Mouse (Mus musculus) myocyte (in vitro differentiated cells): Measurements from ENCODE around the gene Gm19684. TPM values are rescaled to one million over a fixed set of nuclear protein-coding genes. Genes with fewer than 3 reads are reported as not detected.
"Not testable (repeated sequence)": the region's sequence is repeated elsewhere in the genome, so short reads cannot be mapped to it uniquely, and the experiment has no call there.

ENCODE experiments used
- H3K27me3 ChIP-seq: one replicate; pipeline ENCODE4 v1.6.1; 2011; ENCODE audit not compliant: control insufficient read depth, insufficient read depth, insufficient read length
- H3K36me3 ChIP-seq: one replicate; pipeline ENCODE4 v1.6.1; 2011; ENCODE audit not compliant: control insufficient read depth, insufficient read depth
- H3K4me2 ChIP-seq: one replicate; pipeline ENCODE4 v1.6.1; 2011; ENCODE audit warnings: low read depth, control low read depth
- H3K4me3 ChIP-seq: one replicate; pipeline ENCODE4 v1.5.1; 2011; ENCODE audit warnings: mild to moderate bottlenecking, control low read depth, moderate library complexity
- H3K79me2 ChIP-seq: one replicate; pipeline ENCODE4 v1.6.1; 2011; ENCODE audit not compliant: control insufficient read depth, insufficient read depth
- H3ac ChIP-seq: one replicate; pipeline ENCODE4 v1.6.1; 2011; ENCODE audit not compliant: control insufficient read depth, insufficient read length
- CEBPB ChIP-seq: IDR thresholded peaks from 2 replicates; pipeline ENCODE4 v1.6.1; 2011; ENCODE audit warnings: mild to moderate bottlenecking, moderate library complexity; ENCODE audit not compliant: poor library complexity, insufficient read depth, severe bottlenecking
- E2F4 ChIP-seq: IDR thresholded peaks from one replicate; pipeline ENCODE4 v1.6.1; 2011; ENCODE audit warnings: mild to moderate bottlenecking, control low read depth, moderate library complexity; ENCODE audit not compliant: insufficient read depth
- MAX ChIP-seq: IDR thresholded peaks from one replicate; pipeline ENCODE4 v1.6.1; 2011; ENCODE audit warnings: low read depth, mild to moderate bottlenecking, control low read depth
- MYOD1 ChIP-seq, 3 experiments: IDR thresholded peaks; one replicate each; pipeline ENCODE4 v1.6.1; 2011; ENCODE audit warnings: control low read depth in 2 of 3, low read depth in 2 of 3, mild to moderate bottlenecking in 2 of 3, moderate library complexity in 1 of 3; ENCODE audit not compliant: insufficient read length in 2 of 3, control insufficient read depth in 1 of 3
- MYOG ChIP-seq, 3 experiments: IDR thresholded peaks; one replicate each; pipeline ENCODE4 v1.6.1; 2011; ENCODE audit warnings: control low read depth in 2 of 3, low read depth in 2 of 3, mild to moderate bottlenecking in 2 of 3; ENCODE audit not compliant: insufficient read length in 2 of 3, control insufficient read depth in 1 of 3, insufficient read depth in 1 of 3
- POLR2A ChIP-seq: IDR thresholded peaks from one replicate; pipeline ENCODE4 v1.6.1; 2011; ENCODE audit warnings: low read depth, mild to moderate bottlenecking, control low read depth, moderate library complexity; ENCODE audit not compliant: insufficient read length
- POLR2AphosphoS2 ChIP-seq: IDR thresholded peaks from one replicate; pipeline ENCODE4 v1.6.1; 2011; ENCODE audit warnings: low read depth, control low read depth; ENCODE audit not compliant: insufficient read length
- REST ChIP-seq: IDR thresholded peaks from one replicate; pipeline ENCODE4 v1.6.1; 2011; ENCODE audit warnings: mild to moderate bottlenecking, control low read depth, moderate library complexity; ENCODE audit not compliant: insufficient read depth, insufficient read length
- SRF ChIP-seq: IDR thresholded peaks from one replicate; pipeline ENCODE4 v1.6.1; 2011; ENCODE audit warnings: low read depth; ENCODE audit not compliant: control insufficient read depth, insufficient read length
- TCF12 ChIP-seq: IDR thresholded peaks from one replicate; pipeline ENCODE4 v1.6.1; 2011; ENCODE audit warnings: mild to moderate bottlenecking, control low read depth; ENCODE audit not compliant: poor library complexity, insufficient read depth, severe bottlenecking
- TCF3 ChIP-seq: IDR thresholded peaks from one replicate; pipeline ENCODE4 v1.6.1; 2011; ENCODE audit warnings: low read depth, control low read depth; ENCODE audit not compliant: insufficient read length
- USF1 ChIP-seq: IDR thresholded peaks from one replicate; pipeline ENCODE4 v1.6.1; 2011; ENCODE audit warnings: low read depth, mild to moderate bottlenecking, control low read depth, moderate library complexity
- polyA plus RNA-seq: library from polyadenylated mRNA; unstranded; fragments of >200 nt; fragmentation: generic; extraction: Trizol; gene quantifications from one replicate; pipeline ENCODE4 v1.2.1, GENCODE M21; 2012; ENCODE audit warnings: missing spikeins

Gene Gm19684
- polyA plus RNA-seq, 1 experiment, result not detected

- peaks cover 4% of the 10 kb centered on the region for H3K27me3 ChIP-seq
- H3ac ChIP-seq, result no peak overlapping the region
- H3K79me2 ChIP-seq, result no peaks in the 10 kb centered on the region
- no peak overlapping the region for H3K4me3 ChIP-seq
- H3K36me3 ChIP-seq, result no peaks in the 10 kb centered on the region
- H3K4me2 ChIP-seq, result no peak overlapping the region
- TF ChIP-seq MYOD1 (IDR thresholded peaks at IDR 0.05; ENCODE audit: control insufficient read depth in 1 of 3, insufficient read length in 2 of 3, low read depth in 2 of 3) (no peak), SRF (no peak), TCF12 (no peak), REST (no peak), E2F4 (no peak), MAX (no peak), POLR2A (no peak), USF1 (no peak), POLR2AphosphoS2 (no peak), CEBPB (no peak), TCF3 (no peak), MYOG (IDR thresholded peaks at IDR 0.05; ENCODE audit: control insufficient read depth in 1 of 3, insufficient read depth in 1 of 3, insufficient read length in 2 of 3, low read depth in 2 of 3) (no peak)
Measured at GRCm38 (mm10) chr17:36093936-36094335, 27.5 kb upstream of the Gm19684 start.

- not testable (repeated sequence) for H3K27me3 ChIP-seq, H3ac ChIP-seq, H3K4me2 ChIP-seq, H3K4me3 ChIP-seq, H3K79me2 ChIP-seq, H3K36me3 ChIP-seq
Measured at GRCm38 (mm10) chr17:36099603-36100002, 21.9 kb upstream of the Gm19684 start.

- H3K79me2 ChIP-seq, H3K4me3 ChIP-seq, H3K4me2 ChIP-seq, H3K36me3 ChIP-seq, H3K27me3 ChIP-seq, H3ac ChIP-seq: not testable (repeated sequence)
Measured at GRCm38 (mm10) chr17:36102091-36102490, 19.4 kb upstream of the Gm19684 start.

GRCm38 (mm10) chr17:36110129-36110528, 11.3 kb upstream of the Gm19684 start:
- not testable (repeated sequence) for H3K36me3 ChIP-seq, H3K4me2 ChIP-seq, H3ac ChIP-seq, H3K4me3 ChIP-seq, H3K79me2 ChIP-seq
- H3K27me3 ChIP-seq, result peaks cover 15% of the 10 kb centered on the region

GRCm38 (mm10) chr17:36110641-36111509, 10.6 kb upstream of the Gm19684 start:
- not testable (repeated sequence) for H3K4me3 ChIP-seq, H3K79me2 ChIP-seq, H3K36me3 ChIP-seq, H3ac ChIP-seq
- H3K27me3 ChIP-seq, result peaks cover 15% of the 10 kb centered on the region
- peak overlapping the region; percentile 8 for H3K4me2 ChIP-seq

GRCm38 (mm10) chr17:36111510-36111868, 10.0 kb upstream of the Gm19684 start:
- H3K4me3 ChIP-seq, H3ac ChIP-seq, H3K79me2 ChIP-seq, H3K36me3 ChIP-seq: not testable (repeated sequence)
- Histone ChIP-seq H3K27me3 (peaks cover 15% of the 10 kb centered on the region), H3K4me2 (peak overlapping the region; percentile 8)

- not testable (repeated sequence) for H3K4me3 ChIP-seq, H3ac ChIP-seq, H3K79me2 ChIP-seq, H3K36me3 ChIP-seq
- Histone ChIP-seq H3K4me2 (peak overlapping the region; percentile 5), H3K27me3 (peaks cover 15% of the 10 kb centered on the region)
Measured at GRCm38 (mm10) chr17:36113979-36114593, 7.4 kb upstream of the Gm19684 start.

- not testable (repeated sequence) for H3ac ChIP-seq, H3K79me2 ChIP-seq, H3K27me3 ChIP-seq, H3K36me3 ChIP-seq, H3K4me3 ChIP-seq, H3K4me2 ChIP-seq
Measured at GRCm38 (mm10) chr17:36116545-36116944, 4.9 kb upstream of the Gm19684 start.

- H3K4me2 ChIP-seq, result peak overlapping the region; percentile 68
- peak overlapping the region; percentile 13 for H3K4me3 ChIP-seq
- H3ac ChIP-seq, H3K36me3 ChIP-seq, H3K79me2 ChIP-seq, H3K27me3 ChIP-seq: not testable (repeated sequence)
Measured at GRCm38 (mm10) chr17:36120839-36121238, 639 bp upstream of the Gm19684 start.

GRCm38 (mm10) chr17:36124111-36124510, 2.6 kb downstream of the Gm19684 start:
- not testable (repeated sequence) for H3K79me2 ChIP-seq, H3ac ChIP-seq, H3K27me3 ChIP-seq, H3K4me2 ChIP-seq, H3K36me3 ChIP-seq, H3K4me3 ChIP-seq
